Mouse (Mus musculus): ENCODE results near the gene Cfap126.
"Not testable (repeated sequence)": the region's sequence is repeated elsewhere in the genome, so short reads cannot be mapped to it uniquely, and the experiment has no call there.

- not testable (repeated sequence) for TF ChIP-seq CTCF (IDR thresholded peaks at IDR 0.05; ENCODE audit: borderline replicate concordance, insufficient read depth, low read depth, low read length); POLR2A (IDR thresholded peaks at IDR 0.05; ENCODE audit: borderline replicate concordance, insufficient read depth, low read length)
These were observed 45.8 kb upstream of the Cfap126 start for GRCm38 (mm10) chr1:171067928-171068327.
